Mouse (Mus musculus) mature B cell (primary cell): ENCODE results near the gene Gm28036.
"Not testable (repeated sequence)": the region's sequence is repeated elsewhere in the genome, so short reads cannot be mapped to it uniquely, and the experiment has no call there.

ENCODE experiments used
- in situ Hi-C: fragments of 300-500 bp; cut with MboI; formaldehyde crosslinking; loops from 2 replicates; pipeline ENCODE4 v1.14.3; 2019

The Gm28036 gene

DNA sequence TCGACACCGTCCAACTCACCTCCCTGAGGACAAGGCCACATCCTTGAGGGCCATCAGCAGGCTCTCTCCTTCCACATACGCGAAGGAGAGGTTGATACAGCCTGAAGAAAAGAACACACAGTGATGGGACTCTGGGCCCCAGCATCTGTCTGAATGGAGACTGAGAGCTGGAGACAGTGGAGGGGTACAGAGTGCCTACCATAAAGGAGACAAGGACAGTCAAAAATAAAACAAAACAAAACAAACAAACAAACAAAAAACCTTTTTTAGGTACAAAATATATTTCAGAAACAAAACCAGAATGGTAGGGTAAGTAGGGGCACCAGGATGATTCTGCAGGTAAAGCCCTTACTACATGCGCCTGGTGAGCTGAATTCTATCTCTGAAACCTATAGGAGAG lies at the start of gene Gm28036:
Gene Gm28036, minus strand, starts transcription at position 101 of the 400 bp plus-strand sequence.
- in situ Hi-C loops: no loop called here

DNA sequence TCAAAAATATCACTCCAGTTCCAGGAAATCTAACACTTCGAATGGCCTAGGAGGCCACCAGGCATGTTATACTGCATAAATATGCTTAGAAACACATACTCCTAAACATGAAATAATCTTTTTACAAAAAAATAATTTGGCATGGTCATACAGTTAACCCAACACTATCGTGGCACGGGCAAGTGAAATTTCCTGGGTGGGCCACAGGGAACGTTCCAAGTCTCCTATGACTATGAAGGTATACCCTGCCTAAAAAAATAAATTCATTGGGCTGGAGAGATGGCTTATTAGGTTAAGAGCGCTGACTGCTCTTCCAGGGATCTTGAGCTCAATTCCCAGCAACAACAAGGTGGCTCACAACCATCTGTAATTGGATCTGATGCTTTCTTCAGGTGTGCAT lies 39.7 kb upstream of the Gm28036 start:
- in situ Hi-C loops: no loop called here

DNA sequence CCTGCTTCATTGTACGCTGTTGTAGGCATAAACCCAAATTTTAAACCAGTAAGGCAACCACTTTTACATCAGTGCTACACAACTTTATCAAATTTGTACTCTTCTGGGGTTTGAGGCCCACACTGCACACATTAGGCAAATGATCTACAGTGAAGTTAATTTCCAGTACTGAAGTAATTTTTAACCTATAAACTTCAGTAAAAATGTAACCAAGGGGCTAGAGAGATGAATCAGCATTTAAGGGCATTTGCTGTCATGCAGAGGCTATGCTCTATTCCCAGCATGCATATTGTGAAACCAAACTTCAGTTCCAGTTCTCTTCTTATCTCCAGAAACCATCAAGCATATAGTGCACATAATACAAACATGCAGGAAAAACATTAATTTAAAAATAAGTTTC lies 38.6 kb upstream of the Gm28036 start:
- in situ Hi-C loops: no loop called here

DNA sequence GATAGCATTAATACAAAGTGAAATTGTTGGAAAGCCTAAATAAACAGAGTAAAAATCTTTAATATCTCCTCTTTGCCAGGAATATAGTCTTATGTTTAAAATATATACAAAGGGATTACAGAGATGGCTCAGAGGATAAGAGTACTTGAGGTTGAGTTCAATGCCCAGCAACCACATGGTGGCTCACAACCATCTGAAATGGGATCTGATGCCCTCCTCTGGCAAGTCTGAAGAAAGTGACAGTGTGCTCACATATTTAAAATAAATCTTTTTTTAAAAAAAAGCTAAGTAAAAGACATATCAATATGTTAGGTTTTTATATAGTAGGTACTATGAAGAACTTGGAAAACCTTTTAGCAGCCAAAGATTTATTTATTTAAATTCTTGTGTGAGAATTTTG lies 24.6 kb upstream of the Gm28036 start:
- in situ Hi-C loops: no loop called here

DNA sequence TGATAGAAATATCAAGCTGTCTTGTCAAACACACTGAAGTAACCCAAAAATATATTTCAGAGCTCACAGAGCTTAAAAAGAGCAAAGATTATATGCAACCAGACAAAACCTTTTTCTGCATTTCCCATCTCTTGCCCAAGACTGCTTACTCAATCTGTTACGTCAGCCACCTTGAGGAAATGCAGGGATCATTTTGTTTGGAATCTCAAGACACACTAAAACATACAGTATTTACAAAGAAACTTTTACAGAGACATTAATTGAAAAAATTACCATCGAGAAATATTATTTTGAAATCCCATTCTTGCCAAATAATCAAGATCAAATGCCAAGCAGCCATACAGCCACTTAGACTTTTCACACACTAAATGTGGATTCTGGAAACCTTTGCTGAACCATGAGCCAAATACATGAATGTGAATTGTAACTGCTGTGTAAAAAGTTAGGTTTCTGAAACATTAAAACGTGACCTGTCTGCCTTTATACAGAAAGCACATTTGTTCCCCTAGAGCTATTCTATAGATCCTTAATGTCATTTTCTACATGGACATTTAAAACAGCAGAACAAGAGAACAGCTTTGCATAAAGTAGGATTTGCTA lies 20.5 kb upstream of the Gm28036 start:
- in situ Hi-C loops: no loop called here

DNA sequence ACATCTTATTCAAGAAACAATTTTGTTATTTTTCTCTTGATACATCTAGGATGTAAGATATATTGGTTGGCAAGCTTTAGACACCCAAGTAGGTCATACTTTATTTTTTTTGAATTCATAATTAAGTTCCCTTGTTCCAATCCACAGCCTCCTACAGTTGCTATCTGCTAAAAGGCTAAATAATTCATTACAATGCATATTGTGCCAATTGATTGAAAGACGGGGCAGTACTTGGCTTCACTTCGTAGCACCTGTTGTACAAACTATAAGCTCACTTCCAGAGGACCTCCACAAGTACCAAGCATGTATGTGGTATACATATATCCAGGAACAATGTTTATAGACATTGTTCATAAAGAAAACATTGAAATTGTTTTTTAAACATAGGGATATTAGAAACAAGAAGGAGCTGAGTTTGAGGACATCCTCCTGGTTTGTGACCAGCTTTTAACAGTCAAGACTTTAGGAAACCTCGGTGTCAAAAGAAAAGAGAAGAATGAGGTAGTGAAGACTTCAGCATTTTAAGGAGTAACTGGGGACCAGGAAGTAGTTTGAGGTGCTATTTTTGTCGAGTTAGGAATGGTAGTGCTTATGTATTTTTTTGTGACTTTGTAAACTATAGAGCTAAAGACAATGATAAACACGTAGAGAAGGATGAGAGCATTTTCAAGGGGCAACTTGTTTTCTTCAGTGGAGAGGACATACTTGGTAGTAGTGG lies 19.5 kb upstream of the Gm28036 start:
- in situ Hi-C loops: no loop called here

DNA sequence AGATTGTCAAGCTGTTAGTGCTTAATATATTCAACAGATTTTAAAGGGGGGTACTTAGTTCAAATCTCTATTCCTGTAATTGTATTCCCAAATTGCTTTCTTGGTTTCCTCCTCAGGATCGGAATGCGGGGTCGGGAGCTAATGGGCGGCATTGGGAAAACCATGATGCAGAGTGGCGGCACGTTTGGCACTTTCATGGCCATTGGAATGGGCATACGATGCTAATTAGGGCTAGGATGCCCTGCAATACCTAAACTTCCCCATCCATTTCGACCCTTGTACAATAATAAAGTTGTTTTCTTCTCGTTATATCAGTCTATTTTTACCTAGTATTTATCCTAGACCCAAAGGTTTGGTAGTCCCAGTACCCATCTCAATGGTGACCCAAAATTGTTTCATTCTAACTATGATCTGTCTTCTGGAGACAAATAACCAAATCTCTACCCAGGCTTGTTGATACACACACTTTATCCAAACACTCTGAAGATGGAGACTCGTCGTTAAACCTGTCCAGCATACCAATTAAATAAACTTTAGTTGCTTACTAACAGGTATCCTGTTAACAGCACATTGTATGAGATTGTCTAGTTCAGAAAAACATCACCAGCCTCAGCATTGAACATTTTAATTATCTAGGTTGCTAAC lies 18.7 kb upstream of the Gm28036 start:
- in situ Hi-C loops: no loop called here

DNA sequence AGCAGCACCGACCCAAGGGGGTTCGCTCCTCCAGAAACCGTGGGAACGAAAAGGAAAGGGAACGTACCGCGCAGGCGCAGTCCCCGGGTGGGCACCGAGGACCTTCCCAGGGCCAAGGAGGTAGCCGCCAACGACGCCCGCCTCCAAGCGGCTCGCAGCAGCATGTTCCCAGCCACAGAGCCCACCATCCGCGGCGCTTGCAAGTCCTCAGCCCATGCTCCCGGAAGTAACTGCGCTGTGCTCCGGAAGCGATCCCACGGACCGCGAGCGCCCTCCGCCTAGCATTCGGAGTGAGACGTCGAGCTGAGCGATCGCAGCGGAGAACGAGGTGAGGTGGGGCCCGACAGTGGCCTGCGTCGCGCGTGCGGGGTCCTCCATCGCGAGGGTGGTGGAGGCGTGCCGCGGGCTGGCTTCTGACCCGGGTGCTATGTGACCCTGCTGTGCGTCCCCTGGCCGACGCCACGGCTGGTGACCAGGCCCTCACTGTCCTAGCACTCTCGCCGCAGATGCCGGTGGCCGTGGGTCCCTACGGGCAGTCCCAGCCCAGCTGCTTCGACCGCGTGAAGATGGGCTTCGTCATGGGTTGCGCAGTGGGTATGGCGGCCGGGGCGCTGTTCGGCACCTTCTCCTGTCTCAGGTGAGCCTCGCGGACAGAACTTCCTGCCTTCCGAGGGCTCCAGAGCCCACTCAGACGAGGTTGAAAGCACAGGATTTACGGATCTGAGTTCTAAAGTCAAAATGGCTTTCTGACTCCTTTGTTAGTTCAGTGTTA lies 17.2 kb upstream of the Gm28036 start, which contains the start of the genes Romo1 and Nfs1:
Gene Romo1, plus strand, starts transcription at position 87 of the 772 bp plus-strand sequence.
Gene Nfs1, minus strand, starts transcription at position 234 of the 772 bp plus-strand sequence.
- in situ Hi-C loops: no loop called here

DNA sequence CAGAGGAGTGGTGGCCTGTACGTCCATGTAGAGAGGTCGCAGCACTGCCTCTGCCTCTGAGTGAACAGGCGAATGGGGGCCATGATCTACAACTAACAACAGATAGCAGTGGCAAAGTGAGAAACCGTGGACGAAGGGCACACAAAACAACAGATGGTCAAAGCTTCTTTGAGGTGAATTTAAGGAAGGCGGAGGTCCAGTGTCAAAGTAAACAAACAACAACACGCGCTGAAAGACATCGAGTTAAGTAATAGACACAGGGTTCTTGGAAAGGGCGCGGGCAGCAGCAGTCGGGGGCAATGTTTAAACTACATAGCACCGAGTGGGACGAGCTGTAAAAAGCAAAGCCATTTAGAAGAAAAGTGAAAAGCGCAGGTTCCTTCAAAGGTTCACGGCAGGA lies 16.5 kb upstream of the Gm28036 start:
- in situ Hi-C loops: no loop called here

DNA sequence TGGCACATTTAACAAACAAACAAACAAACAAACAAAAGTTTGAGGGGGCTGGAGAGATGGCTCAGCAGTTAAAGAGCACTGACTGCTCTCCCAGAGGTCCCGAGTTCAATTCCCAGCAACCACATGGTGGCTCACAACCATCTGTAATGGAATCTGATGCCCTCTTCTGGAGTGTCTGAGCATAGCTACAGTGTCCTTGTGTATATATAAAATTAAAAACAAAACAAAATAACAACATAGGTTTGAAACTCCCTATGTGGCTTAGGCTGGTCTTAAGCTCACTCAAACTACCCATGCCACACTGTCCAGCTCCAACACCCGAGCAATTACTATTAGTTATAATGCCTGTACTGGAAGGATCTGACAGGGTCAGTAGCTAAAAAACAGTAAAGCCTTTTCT lies 15.9 kb upstream of the Gm28036 start:
- in situ Hi-C loops: no loop called here

DNA sequence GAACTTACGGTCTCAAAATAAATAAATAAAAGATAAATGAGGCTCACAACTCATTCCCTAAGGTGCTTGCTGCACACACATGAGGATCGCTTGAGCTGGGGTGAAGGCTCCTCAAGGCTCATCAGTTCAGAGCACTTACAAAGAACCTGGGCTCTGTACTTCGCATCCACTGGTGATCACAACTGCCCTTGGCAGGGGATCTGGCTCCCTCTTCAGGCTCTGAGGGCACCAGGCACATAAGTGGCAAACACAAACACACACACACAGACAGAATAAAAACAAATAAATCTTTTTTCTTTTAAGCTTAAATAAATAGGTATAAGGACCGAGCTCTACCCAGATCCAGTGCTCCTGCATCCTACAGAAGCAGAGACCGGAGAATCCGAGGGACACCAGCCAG lies 8.8 kb upstream of the Gm28036 start:
- in situ Hi-C loops: no loop called here

DNA sequence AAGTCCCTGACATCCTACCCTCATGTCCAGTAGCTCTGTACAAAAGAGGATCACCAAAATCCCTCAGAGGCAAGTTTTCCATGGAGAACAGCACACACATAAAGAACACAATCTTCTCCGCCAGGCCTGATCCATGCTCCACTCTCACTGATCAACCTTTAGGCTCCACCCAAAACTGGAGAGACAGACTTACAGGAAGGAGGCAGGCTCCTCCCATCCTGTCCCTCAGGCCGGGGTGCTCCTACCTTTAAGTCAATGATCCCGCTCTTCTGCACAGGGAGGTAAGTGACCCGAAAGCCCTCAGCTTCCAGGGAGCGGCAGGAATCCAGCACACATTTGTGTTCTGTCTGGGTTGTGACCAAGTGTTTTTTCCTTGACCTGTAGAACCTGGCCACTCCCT lies 7.3 kb upstream of the Gm28036 start:
- in situ Hi-C loops: no loop called here

DNA sequence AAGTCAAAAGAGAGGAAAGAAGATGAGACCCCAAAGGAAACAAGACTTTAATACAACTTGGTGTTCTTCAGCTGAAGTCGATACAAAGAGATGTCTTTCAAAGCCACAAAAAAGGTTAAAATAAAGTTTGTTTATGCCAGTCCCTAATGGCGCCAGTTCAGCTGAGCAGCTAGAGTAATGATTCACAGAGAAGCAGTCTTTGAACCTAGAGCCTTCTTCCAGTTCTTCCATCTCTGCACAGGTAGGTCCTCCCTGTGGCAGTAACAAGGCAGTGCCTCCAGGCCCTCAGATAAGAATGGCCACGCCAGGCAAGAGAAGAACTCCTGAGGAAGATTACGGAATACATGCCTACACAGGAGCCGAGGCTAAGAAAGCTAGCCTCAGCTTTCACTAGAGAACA lies 3.2 kb downstream of the Gm28036 start:
- in situ Hi-C loops: no loop called here

DNA sequence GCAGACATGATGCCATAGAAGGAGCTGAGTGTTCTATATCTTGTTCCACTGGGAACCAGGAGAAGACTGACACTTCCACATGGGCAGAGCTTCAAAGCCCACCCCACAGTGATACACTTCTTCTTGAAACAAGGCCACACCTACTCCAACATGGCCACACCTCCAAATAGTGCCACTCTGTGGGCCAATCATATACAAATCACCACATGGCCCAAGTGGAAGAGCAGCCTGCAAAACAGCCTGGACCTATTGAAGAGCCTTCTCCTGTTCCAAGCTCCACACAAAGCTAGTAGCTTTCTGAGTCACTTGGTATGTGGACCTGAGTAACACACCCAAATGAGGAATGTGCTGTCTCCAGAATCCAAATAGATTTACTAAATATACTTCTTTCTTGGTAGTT lies 7.3 kb downstream of the Gm28036 start:
- in situ Hi-C loops: no loop called here

DNA sequence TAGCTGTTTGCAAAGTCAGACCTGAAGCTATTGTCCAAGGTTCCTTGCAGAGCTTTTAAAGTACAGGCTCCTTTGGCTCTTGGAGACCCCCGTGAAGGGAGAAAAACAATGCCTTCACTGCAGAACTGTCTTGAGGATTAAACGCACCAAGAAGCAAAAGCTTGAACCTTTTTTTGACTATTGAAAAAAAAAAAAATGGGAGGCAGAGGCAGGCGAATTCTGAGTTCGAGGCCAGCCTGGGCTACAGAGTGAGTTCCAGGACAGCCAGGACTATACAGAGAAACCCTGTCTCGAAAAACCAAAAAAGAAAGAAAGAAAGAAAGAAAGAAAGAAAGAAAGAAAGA lies 14.8 kb downstream of the Gm28036 start:
- in situ Hi-C loops: not testable (repeated sequence)

DNA sequence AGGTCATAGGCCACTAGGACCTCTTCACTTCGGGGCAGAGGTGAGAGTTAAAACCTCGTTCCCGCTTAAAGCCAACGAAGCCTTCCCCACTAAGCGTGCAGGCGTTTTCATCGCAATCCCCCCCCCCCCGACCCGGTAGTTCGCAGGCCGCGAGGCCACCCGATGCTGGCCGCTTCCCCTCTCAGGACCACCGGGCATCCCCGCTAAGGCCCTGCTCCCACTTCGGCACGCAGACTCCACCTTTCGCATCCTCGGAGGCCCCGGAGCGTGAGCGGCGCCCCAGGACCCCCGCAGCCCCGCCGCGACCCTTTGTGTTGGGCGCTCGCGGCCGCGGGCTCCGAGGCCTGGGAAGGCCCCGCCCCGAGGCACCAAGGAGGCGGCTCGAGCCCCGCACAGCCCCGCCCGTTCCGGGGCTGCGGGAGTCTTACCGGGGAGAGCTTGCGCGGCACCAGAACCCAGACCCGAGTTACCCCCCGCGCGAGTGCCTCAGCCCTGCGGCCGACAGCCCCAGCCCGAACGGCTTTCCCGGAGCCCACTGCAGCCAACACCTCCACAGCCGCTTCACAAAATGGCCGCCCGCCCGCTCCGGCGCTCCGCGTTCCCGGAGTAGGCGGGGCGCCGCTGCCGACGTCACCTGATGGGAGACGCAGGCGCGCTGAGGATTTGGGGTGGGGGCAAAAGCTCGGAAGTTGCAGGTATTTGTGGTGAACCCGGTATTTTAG lies 15.4 kb downstream of the Gm28036 start, which contains the start of the genes Cpne1 and Rbm12:
Gene Cpne1, minus strand, starts transcription at position 608 of the 722 bp plus-strand sequence.
Gene Rbm12, minus strand, starts transcription at position 621 of the 722 bp plus-strand sequence.
- in situ Hi-C loops: no loop called here

DNA sequence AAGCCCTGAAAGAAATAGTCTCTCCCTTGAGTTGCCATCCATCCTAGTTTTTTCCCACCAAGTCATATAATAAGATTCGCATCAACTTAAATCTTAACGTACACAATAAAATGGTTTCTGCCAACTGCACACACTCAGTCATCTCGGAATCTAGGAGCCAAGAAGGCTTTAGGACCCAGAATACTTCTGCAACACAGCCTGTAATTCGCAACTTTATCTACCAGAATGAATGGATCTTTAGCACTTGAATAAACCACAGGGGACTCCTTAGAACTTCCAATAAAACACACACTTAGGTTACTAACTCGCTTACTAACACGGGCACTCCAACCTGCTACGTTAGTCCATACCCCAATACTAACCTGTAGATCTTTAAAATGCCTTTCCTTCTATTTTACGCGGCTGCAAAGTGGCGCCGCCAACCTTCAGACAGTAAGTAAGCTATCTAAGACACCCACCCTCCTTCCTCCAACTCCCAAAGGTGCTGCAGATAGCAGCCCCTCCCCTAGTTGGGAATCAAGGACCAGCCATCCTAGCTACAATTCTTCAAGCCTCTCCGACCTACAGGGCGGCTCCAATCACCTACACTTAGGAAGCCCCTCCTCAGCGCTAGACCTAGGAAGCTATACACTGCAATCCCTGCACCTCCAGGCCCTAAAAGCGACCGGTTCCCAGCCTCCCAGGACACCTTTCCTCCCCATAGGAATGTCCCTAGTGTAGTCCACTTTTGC lies 16.1 kb downstream of the Gm28036 start:
- in situ Hi-C loops: no loop called here

DNA sequence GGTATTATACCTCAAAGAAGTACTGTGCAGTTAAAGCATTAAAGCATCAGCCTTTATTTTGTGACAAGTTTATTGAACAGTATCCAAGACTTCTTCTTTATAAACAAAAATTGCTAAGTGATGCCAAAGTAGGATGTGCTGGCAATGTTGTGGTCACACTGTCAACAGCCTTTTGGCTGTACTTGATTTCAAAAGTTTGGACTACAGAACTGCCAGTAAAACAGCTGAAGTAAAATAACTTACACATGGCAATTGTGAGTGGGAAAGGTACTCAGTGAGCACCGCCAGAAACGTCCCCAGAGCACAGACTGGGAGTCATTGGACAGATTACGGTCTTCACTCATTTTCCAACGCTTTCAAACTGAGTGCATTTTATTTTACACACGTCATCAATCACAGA lies 35.0 kb downstream of the Gm28036 start:
- in situ Hi-C loops: no loop called here

DNA sequence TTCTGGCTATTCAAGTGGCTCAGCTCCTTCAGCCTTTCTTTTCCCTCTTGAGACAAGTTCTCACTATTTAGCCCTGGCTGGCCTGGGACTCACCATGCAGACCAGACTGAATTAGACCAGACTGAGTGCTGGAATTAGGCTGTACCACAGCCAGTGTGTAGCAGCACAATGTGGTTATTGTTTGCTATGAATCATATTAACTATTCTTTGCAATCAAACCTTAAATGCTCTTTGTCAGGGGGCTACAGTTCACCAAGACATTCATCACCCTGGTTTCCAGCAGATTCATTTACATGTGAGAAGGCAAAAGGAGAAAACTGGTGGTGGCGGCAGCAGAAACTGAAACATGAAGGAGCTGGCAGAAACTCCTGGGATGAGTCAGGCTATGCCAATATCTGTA lies 37.1 kb downstream of the Gm28036 start:
- in situ Hi-C loops: no loop called here

DNA sequence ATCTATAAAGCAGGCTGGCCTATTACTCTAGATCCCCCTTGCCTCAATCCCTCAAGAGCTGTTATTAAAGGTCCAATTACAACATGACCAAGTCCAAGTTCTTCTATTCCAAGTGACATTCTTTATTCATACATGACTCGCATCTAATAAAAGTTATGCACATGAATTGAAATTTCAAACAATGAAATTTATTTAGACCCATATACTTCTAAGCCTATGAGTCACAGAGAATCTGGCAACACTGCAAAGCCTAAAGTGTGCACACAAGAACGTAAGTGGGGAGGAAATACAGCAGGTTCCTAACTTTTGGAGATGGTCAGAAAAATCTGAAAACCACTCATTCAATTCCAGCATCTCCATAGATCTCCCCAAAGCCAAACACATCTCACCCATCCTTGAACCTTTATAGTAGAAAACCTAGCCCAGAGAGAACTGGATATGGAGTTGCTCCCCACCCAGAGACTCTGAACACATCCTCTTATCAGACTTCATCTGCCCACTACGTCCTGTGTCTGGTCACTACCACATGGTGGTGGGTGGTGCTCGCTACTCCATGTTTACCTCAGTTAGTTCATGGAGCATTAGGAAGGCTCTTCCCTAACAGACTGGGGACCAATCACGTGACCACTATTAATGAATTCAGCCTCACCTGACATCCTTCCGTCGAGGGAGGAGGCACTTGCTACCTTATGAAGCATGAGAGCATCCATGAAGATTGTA lies 39.3 kb downstream of the Gm28036 start:
- in situ Hi-C loops: no loop called here
